Mouse (Mus musculus) stomach, postnatal 0 days (tissue): ENCODE data around the gene Ggt6.

ENCODE experiments used
- CTCF ChIP-seq: IDR thresholded peaks from 2 replicates; pipeline ENCODE4 v1.5.1; 2016; ENCODE audit warnings: antibody characterized with exemption, low read depth, mild to moderate bottlenecking, moderate library complexity
- EP300 ChIP-seq: optimal IDR thresholded peaks from 2 replicates; pipeline ENCODE3; 2016; ENCODE audit warnings: antibody characterized with exemption

DNA sequence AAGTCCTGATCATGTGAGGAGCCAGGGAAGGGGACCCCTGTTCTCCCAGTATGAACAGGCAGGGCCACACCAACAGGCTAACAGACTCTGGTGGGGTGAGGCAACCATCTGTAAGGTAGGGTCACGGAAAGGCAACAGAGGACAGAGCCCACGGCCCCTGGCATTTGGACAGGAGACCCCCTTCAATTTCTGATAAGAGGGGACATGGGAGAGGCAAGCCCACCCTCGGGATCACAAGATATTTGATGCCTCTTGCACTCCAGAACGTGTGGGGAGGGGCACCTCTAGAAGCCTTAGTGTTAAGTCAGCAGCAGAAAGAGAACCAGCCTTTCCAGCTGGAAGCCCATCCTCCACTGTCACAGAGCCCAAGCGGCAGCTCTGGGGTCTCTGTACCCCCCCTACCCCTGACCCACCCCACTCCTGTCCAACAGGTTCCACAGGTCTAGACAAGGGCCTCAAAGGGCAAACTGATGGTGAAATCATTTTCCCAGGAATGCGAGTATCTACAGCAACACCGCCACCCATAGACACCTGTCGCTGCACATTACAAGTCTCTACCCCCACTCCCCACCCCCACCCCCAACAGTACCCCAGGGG is 29.1 kb upstream of the Ggt6 start:
- no peak for TF ChIP-seq CTCF
- TF ChIP-seq EP300 = no peak
